Mouse (Mus musculus) liver, embryonic 11.5 days (tissue): ENCODE data around the gene Ctrb1. TPM values are rescaled to one million over a fixed set of nuclear protein-coding genes. Genes with fewer than 3 reads are reported as not detected.

Experiments
- ATAC-seq: fragments of 200-750 bp; cut with Nextera tagmentation; replicated peaks from 2 replicates; pipeline ENCODE4 v1.8.0; 2017; ENCODE audit warnings: moderate number of reproducible peaks, mild to moderate bottlenecking, moderate TSS enrichment, moderate library complexity; ENCODE audit not compliant: low FRiP score
- DNase-seq: peaks from one replicate; pipeline ENCODE4 v3.0.0-alpha.2; 2017; ENCODE audit warnings: low spot score
- H3K27ac ChIP-seq: fragments of 300-500 bp; sonication (generic); 2 replicates; pipeline ENCODE4 v1.5.1; 2014; ENCODE audit warnings: mild to moderate bottlenecking, low read depth, low read length, control low read depth
- H3K27me3 ChIP-seq: fragments of 300-500 bp; sonication (generic); replicated peaks from 2 replicates; pipeline ENCODE4 v1.6.1; 2014; ENCODE audit warnings: low read length, mixed read lengths; ENCODE audit not compliant: control insufficient read depth, insufficient read depth
- H3K36me3 ChIP-seq: fragments of 300-500 bp; sonication (generic); 2 replicates; pipeline ENCODE4 v1.6.1; 2014; ENCODE audit warnings: mild to moderate bottlenecking, low read length, moderate library complexity, mixed read lengths; ENCODE audit not compliant: control insufficient read depth, insufficient read depth
- H3K4me1 ChIP-seq: fragments of 300-500 bp; sonication (generic); replicated peaks from 2 replicates; pipeline ENCODE4 v1.6.1; 2014; ENCODE audit warnings: low read length, mixed read lengths; ENCODE audit not compliant: control insufficient read depth, insufficient read depth
- H3K4me2 ChIP-seq: fragments of 300-500 bp; sonication (generic); 2 replicates; pipeline ENCODE4 v1.6.1; 2014; ENCODE audit warnings: mild to moderate bottlenecking, control low read depth, moderate library complexity
- H3K4me3 ChIP-seq: fragments of 300-500 bp; sonication (generic); 2 replicates; pipeline ENCODE4 v1.5.1; 2014; ENCODE audit warnings: low read depth, low read length, control low read depth
- H3K9ac ChIP-seq: fragments of 300-500 bp; sonication (generic); 2 replicates; pipeline ENCODE4 v1.6.1; 2014; ENCODE audit warnings: low read depth, low read length, control low read depth
- H3K9me3 ChIP-seq: fragments of 300-500 bp; sonication (generic); 2 replicates; pipeline ENCODE4 v1.6.1; 2016; ENCODE audit warnings: low read length, inconsistent platforms, mixed read lengths; ENCODE audit not compliant: control insufficient read depth
- WGBS: fragments of 180-500 bp; shearing (Covaris S2); extraction: QIAGEN DNeasy Blood & Tissue Kit; methylation state at CpG from one replicate; pipeline ENCODE4 v1.1.7; 2014; 5-methylcytosine and 5-hydroxymethylcytosine counted together
- polyA plus RNA-seq: library from polyadenylated mRNA; unstranded; fragments of >200 nt; fragmentation: Nextera tagmentation; extraction: Ambion mirVana; gene quantifications from 2 replicates; pipeline ENCODE4 v1.2.1, GENCODE M21; 2014

Gene Ctrb1
- polyA plus RNA-seq, 1 experiment from 2014 or later = not detected

DNA sequence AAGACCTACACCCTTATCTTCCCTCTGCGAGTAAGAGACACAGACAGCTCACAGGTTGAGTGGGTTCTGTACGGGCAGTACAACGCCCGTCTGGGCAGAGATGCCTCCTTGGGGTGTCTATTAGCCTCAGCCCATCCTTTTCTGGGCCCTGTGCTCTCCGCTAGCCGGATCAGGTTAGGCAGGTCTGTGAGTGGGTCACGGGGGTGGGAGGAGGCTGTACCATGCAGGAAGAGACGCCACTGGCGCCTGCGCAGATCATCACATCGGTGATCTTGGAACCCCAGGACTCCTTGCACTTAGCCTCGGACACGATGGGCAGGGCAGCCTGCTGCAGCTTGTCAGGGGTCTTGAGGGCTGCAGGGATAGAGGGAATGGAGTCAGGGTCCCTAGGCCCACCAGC lies 3.9 kb downstream of the Ctrb1 start:
- WGBS = 73% methylated on average over 13 of the region's 13 CpGs
- ATAC-seq = no peak
- DNase-seq = no peak
- Histone ChIP-seq H3K9ac (no peak overlapping the region), H3K36me3 (no peaks in the 10 kb centered on the region), H3K27ac (no peak overlapping the region), H3K4me1 (no peaks in the 10 kb centered on the region), H3K4me2 (no peak overlapping the region), H3K4me3 (no peak overlapping the region), H3K27me3 (peaks cover 3% of the 10 kb centered on the region; the same call in 1 of the 2 replicates), H3K9me3 (no peaks in the 10 kb centered on the region)

DNA sequence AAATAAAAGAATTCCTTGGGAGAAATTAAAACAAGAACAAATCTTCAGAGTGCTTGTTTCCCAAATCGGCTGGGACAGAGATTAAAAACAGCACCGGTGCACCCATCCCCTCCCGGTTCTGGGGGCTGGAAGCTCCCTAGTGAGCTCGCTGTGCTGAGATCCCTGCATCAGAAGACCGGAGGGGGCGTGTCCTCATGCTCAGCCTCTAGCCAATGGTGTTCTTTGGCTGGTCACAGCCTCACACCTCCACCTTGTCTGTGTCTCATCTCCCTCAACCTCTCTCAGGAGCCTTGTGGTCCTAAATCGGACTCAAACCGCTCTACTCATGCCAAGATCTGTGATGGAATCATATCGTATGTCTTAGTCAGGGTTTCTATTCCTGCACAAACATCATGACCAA lies 8.3 kb downstream of the Ctrb1 start:
- DNase-seq (no peak), ATAC-seq (no peak)
- Histone ChIP-seq H3K9me3 (no peaks in the 10 kb centered on the region), H3K27me3 (peaks cover 7% of the 10 kb centered on the region), H3K36me3 (no peaks in the 10 kb centered on the region), H3K27ac (no peak overlapping the region), H3K4me3 (no peak overlapping the region), H3K9ac (no peak overlapping the region), H3K4me2 (no peak overlapping the region), H3K4me1 (no peaks in the 10 kb centered on the region)
- 20% methylated on average over 9 of the region's 9 CpGs for WGBS

DNA sequence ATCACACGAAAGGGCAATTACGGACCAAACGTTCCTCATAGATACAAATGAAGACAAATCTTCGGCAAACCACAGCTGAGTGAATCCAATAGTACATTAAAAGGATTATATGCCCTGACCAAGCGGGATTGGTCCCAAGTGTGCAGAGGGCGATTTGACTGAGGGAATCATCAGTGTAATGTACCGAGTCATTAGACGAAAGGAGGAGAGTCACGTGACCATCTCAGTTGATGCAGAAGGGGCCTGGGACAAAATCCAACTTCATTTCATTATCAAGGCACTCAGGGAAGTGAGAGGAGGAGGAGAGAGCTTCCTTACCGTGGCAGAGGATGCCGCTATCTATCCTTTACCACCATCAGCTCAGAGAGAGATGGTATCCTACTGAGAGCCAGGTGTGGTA lies 9.7 kb downstream of the Ctrb1 start:
- Histone ChIP-seq H3K27me3 (peaks cover 7% of the 10 kb centered on the region), H3K9ac (no peak overlapping the region), H3K27ac (no peak overlapping the region), H3K4me1 (no peaks in the 10 kb centered on the region), H3K4me2 (no peak overlapping the region), H3K36me3 (no peaks in the 10 kb centered on the region), H3K4me3 (no peak overlapping the region), H3K9me3 (0 out of 2 replicates have a peak, but pooled peaks cover 2% of the 10 kb centered on the region)
- no peak for ATAC-seq
- WGBS = 67% methylated on average over 11 of the region's 11 CpGs
- DNase-seq = no peak

DNA sequence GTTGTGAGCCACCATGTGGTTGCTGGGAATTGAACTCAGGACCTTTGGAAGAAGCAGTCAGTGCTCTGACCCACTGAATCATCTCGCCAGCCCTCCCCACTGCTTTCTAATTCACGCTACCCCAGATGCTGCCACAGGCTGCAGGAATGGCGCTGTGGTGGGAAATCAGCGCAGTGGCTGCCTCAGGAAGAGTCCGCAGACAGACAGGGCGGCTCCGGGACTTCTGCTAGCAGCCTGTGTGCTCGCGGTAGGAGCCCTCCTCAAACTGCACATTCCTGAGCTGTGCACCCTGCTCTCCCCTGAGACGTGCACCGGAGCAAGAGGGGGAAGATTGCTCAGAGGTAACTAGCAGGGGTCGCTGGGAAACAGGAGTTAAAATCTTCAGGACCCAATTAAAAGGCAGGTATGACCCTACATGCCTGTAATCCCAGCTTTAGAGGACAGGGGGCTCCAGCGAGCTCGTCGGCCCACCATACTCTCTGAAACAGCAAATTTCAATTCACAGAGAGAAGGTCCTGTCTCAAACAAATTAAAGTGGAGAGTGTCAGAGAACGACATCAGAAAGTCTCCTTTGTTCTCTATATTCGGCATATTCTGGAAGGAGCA lies 10.3 kb downstream of the Ctrb1 start:
- no peaks in the 10 kb centered on the region for H3K36me3 ChIP-seq
- DNase-seq = no peak
- peaks cover 7% of the 10 kb centered on the region for H3K27me3 ChIP-seq
- no peak for ATAC-seq
- 0 out of 2 replicates have a peak, but pooled peaks cover 3% of the 10 kb centered on the region for H3K9me3 ChIP-seq
- H3K4me2 ChIP-seq = no peak overlapping the region
- no peaks in the 10 kb centered on the region for H3K4me1 ChIP-seq
- WGBS = 31% methylated on average over 17 of the region's 17 CpGs
- H3K9ac ChIP-seq = no peak overlapping the region
- no peak overlapping the region for H3K4me3 ChIP-seq
- H3K27ac ChIP-seq = no peak overlapping the region

DNA sequence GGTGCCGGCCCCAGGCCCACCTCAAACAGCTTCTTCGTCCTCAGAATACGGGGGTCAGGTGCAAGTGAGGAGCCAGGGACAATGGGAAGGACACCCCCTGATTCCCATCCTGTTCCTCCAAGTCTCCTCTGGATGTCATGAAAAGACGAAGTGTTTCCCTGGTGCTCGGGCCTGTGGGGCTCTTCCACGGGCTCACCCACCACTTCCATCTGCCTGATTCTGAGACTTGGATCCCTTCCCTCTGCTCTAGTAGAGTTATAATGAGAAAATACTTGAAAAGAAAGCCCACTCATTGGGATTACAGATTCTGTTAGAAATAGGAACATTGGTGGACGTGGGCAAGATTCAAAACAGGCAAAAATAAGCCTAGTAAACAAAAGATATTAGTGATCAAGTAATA lies 12.0 kb downstream of the Ctrb1 start:
- H3K27me3 ChIP-seq = peaks cover 7% of the 10 kb centered on the region
- DNase-seq = no peak
- no peak overlapping the region for H3K9ac ChIP-seq
- H3K4me2 ChIP-seq = no peak overlapping the region
- no peak overlapping the region for H3K4me3 ChIP-seq
- no peaks in the 10 kb centered on the region for H3K4me1 ChIP-seq
- H3K36me3 ChIP-seq = no peaks in the 10 kb centered on the region
- H3K9me3 ChIP-seq = 0 out of 2 replicates have a peak, but pooled peaks cover 3% of the 10 kb centered on the region
- H3K27ac ChIP-seq = no peak overlapping the region
- WGBS = 73% methylated on average over 7 of the region's 7 CpGs
- ATAC-seq = no peak

DNA sequence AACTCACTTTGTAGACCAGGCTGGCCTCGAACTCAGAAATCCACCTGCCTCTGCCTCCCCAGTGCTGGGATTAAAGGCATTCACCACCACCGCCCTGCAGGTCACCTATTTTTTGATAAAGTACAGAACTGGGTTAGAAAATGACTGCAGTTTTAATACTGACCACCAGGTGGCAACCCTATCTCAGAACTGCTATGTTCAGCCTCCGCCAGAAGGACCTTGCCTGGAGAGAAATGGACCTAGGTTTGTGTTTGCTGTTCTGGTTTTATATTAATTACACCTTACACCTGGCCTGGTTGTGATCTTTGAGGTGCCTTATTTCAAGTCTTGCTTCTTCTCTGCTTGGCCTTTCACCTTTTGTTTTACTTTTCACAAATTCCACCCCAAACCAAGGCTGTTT lies 12.7 kb downstream of the Ctrb1 start:
- DNase-seq = no peak
- H3K27me3 ChIP-seq = peaks cover 7% of the 10 kb centered on the region
- peak; percentile 49; the same call in 1 of the 2 replicates for ATAC-seq
- H3K4me3 ChIP-seq = no peak overlapping the region
- H3K27ac ChIP-seq = no peak overlapping the region
- 0 out of 2 replicates have a peak, but pooled peaks cover 3% of the 10 kb centered on the region for H3K9me3 ChIP-seq
- H3K4me2 ChIP-seq = no peak overlapping the region
- H3K4me1 ChIP-seq = no peaks in the 10 kb centered on the region
- H3K9ac ChIP-seq = no peak overlapping the region
- 17% methylated on average over 3 of the region's 3 CpGs for WGBS
- no peaks in the 10 kb centered on the region for H3K36me3 ChIP-seq

DNA sequence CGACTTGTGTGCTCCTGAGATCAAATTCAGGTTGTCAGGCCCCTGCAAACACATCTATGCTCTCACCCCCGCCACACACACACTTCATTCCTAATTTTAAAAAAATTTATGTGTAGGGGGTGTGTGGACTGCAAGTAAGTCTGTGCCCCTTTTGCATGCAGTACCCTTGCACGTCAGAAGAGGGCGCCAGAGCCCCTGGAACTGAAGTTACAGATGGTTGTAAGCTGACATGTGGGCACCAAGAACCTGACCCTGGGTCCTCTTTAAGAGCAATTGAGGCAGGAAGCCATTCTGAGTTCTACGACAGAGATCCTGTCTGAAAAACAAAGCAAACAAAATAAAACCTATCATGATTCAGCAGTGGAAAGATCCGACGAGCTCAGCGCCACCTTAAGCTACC lies 14.6 kb downstream of the Ctrb1 start:
- Histone ChIP-seq H3K9ac (no peak overlapping the region), H3K4me1 (no peaks in the 10 kb centered on the region), H3K27me3 (peaks cover 4% of the 10 kb centered on the region), H3K4me3 (no peak overlapping the region), H3K27ac (no peak overlapping the region), H3K36me3 (peaks cover 3% of the 10 kb centered on the region; the same call in 1 of the 2 replicates), H3K9me3 (0 out of 2 replicates have a peak, but pooled peaks cover 3% of the 10 kb centered on the region), H3K4me2 (no peak overlapping the region)
- ATAC-seq (no peak), DNase-seq (no peak)
- 71% methylated on average over 8 of the region's 8 CpGs for WGBS

DNA sequence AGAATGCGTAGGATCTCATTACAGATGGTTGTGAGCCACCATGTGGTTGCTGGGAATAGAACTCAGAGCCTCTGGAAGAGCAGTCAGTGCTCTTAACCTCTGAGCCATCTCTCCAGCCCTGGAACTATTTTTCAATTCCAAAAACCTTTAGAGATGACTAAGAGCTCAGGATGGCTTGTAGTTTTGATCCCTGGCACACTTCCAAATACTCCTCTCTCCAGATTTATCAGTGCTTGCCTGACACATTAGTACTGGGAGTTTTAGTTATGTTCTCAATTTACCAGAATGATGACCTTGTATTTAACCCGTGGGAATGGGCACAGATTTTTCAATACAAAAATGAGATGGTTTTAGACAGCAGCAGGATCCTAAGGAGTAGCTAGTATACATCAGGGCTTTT lies 24.1 kb downstream of the Ctrb1 start:
- Histone ChIP-seq H3K36me3 (peaks cover 22% of the 10 kb centered on the region), H3K4me3 (no peak overlapping the region), H3K27me3 (no peaks in the 10 kb centered on the region), H3K9me3 (no peaks in the 10 kb centered on the region), H3K4me1 (no peaks in the 10 kb centered on the region), H3K27ac (no peak overlapping the region), H3K4me2 (no peak overlapping the region), H3K9ac (no peak overlapping the region)
- DNase-seq (no peak), ATAC-seq (no peak)
- WGBS = 81% methylated on average over 2 of the region's 2 CpGs

DNA sequence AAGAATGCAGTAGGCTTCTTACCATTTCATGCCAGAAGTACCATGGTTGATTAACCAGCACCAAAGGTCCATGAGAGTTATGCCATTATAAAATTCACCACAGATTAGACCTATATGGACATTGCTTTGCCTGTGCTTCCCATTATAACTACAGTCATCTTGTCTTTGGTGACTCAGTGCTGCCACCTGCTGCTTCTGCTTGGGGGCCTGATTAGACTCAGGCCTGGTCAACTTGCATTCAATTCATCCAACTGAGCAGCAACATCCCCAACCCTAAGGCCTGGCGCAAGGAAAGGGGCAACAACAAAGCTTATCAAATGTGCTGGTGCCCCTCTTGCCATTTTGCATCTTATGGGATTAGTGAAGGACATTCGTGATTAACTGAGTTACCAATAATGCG lies 28.3 kb downstream of the Ctrb1 start:
- Histone ChIP-seq H3K36me3 (0 out of 2 replicates have a peak, but pooled peaks cover 7% of the 10 kb centered on the region), H3K4me3 (no peak overlapping the region), H3K4me2 (no peak overlapping the region), H3K27ac (no peak overlapping the region), H3K27me3 (no peaks in the 10 kb centered on the region), H3K9me3 (no peaks in the 10 kb centered on the region), H3K9ac (no peak overlapping the region), H3K4me1 (no peaks in the 10 kb centered on the region)
- DNase-seq (no peak), ATAC-seq (no peak)
- 84% methylated on average over 3 of the region's 3 CpGs for WGBS
